Mouse (Mus musculus): ENCODE results near the gene Sh3bp5l. TPM values are rescaled to one million over a fixed set of nuclear protein-coding genes. Genes with fewer than 3 reads are reported as not detected.
A peak's percentile ranks its signal among the peaks of the same experiment; 100 is the strongest.

Sh3bp5l gene
- 56.6 and 56.9 TPM in 2 replicates for polyA plus RNA-seq (2015; fragmentation: Nextera tagmentation; extraction: Ambion mirVana)

DNA sequence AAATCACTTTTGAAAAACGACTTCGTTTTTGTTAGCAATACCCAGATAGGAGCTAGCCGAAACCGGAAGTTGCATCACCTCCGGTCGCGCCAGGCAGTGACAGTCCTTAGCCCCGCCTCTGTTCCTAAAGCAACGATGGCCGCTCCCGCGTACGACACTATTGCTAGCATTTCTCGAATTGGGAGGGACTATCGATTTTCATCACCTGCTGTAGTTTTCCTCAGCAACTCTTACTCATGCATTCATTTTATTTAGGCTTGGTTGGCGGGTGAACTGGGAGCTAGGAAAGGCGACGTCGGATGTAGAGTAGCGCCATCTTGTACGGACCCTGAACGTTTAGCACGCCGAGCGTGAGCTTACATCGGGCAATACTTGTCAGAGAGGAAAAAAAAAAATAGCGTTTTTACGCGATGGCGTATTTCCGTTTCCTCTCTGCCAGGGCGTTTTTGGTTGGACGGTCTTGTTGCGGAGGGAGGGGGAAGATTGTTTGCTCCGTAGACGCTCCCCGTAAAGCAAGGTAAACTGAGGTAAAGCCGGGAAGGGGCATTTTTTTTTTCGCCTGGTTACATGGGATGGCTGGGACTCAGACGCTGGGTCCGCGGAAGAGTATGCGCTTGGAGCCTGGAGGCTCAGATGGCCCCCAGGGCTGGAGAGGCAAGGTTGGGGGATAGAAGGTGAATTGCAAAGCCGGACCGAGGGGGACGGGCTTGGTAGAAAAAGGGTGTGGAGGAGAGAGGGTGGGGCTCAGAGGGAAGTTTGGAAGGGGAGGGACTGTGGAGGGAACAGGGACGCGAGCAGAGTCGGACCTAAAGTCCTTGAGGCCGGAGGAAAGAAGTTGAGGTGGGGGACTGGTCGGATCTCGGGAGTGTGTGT, at the start of gene Sh3bp5l, which contains the start of gene Zfp672:
Gene Sh3bp5l (plus strand): TSS at position 449 of the 873 bp plus-strand sequence.
Gene Zfp672 (minus strand): TSS at position 64 of the 873 bp plus-strand sequence.
- Histone ChIP-seq H3K27ac (ENCODE audit: low read length) (peak within 1 kb of the TSS; percentile 74), H3K4me2 (ENCODE audit: low read length) (peak within 1 kb of the TSS; percentile 99), H3K36me3 (ENCODE audit: control insufficient read depth, insufficient read depth) (peaks cover 13% of the 10 kb centered on the region), H3K4me1 (replicated peaks; ENCODE audit: control insufficient read depth, insufficient read depth, low read length) (peaks cover 34% of the 10 kb centered on the region), H3K9me3 (ENCODE audit: control insufficient read depth, low read length) (no peaks in the 10 kb centered on the region), H3K9ac (replicated peaks; ENCODE audit: low read depth, low read length) (peak within 1 kb of the TSS; percentile 83), H3K4me3 (replicated peaks; ENCODE audit: low read length) (peak within 1 kb of the TSS; percentile 92), H3K27me3 (replicated peaks; ENCODE audit: control insufficient read depth, insufficient read depth, low read length) (no peaks in the 10 kb centered on the region)
- under 1% methylated on average over 52 of the region's 52 CpGs for WGBS
- peak; percentile 96 for ATAC-seq

GRCm38 (mm10) chr11:58281970-58282496, 48.5 kb upstream of the Sh3bp5l start:
- H3K4me1 ChIP-seq (replicated peaks; ENCODE audit: control insufficient read depth, insufficient read depth, low read length) = no peaks in the 10 kb centered on the region
- 86% methylated on average over 13 of the region's 13 CpGs for WGBS
- no peak for ATAC-seq

GRCm38 (mm10) chr11:58282518-58282917, 48.0 kb upstream of the Sh3bp5l start:
- ATAC-seq = no peak
- H3K9ac ChIP-seq (replicated peaks; ENCODE audit: low read depth, low read length) = no peak overlapping the region
- H3K4me1 ChIP-seq (replicated peaks; ENCODE audit: control insufficient read depth, insufficient read depth, low read length) = no peaks in the 10 kb centered on the region
- H3K4me2 ChIP-seq (ENCODE audit: low read length) = no peak overlapping the region
- 87% methylated on average over 5 of the region's 5 CpGs for WGBS
- no peak overlapping the region for H3K27ac ChIP-seq (ENCODE audit: low read length)
- no peaks in the 10 kb centered on the region for H3K36me3 ChIP-seq (ENCODE audit: control insufficient read depth, insufficient read depth)
- H3K4me3 ChIP-seq (replicated peaks; ENCODE audit: low read length) = no peak overlapping the region
- no peaks in the 10 kb centered on the region for H3K27me3 ChIP-seq (replicated peaks; ENCODE audit: control insufficient read depth, insufficient read depth, low read length)
- H3K9me3 ChIP-seq (ENCODE audit: control insufficient read depth, low read length) = no peaks in the 10 kb centered on the region

More at GRCm38 (mm10) chr11:58281970-58282496, 48.5 kb upstream of the Sh3bp5l start:
- no peak overlapping the region for H3K9ac ChIP-seq (replicated peaks; ENCODE audit: low read depth, low read length)
- H3K36me3 ChIP-seq (ENCODE audit: control insufficient read depth, insufficient read depth) = no peaks in the 10 kb centered on the region
- H3K27ac ChIP-seq (ENCODE audit: low read length) = no peak overlapping the region
- no peaks in the 10 kb centered on the region for H3K27me3 ChIP-seq (replicated peaks; ENCODE audit: control insufficient read depth, insufficient read depth, low read length)
- no peaks in the 10 kb centered on the region for H3K9me3 ChIP-seq (ENCODE audit: control insufficient read depth, low read length)
- no peak overlapping the region for H3K4me2 ChIP-seq (ENCODE audit: low read length)
- no peak overlapping the region for H3K4me3 ChIP-seq (replicated peaks; ENCODE audit: low read length)

GRCm38 (mm10) chr11:58289992-58290682, 40.4 kb upstream of the Sh3bp5l start:
- no peak overlapping the region for H3K4me2 ChIP-seq (ENCODE audit: low read length)
- ATAC-seq = no peak
- 80% methylated on average over 9 of the region's 9 CpGs for WGBS
- H3K4me1 ChIP-seq (replicated peaks; ENCODE audit: control insufficient read depth, insufficient read depth, low read length) = no peaks in the 10 kb centered on the region
- H3K36me3 ChIP-seq (ENCODE audit: control insufficient read depth, insufficient read depth) = no peaks in the 10 kb centered on the region
- no peak overlapping the region for H3K27ac ChIP-seq (ENCODE audit: low read length)
- no peaks in the 10 kb centered on the region for H3K27me3 ChIP-seq (replicated peaks; ENCODE audit: control insufficient read depth, insufficient read depth, low read length)
- H3K4me3 ChIP-seq (replicated peaks; ENCODE audit: low read length) = no peak overlapping the region
- no peaks in the 10 kb centered on the region for H3K9me3 ChIP-seq (ENCODE audit: control insufficient read depth, low read length)
- no peak overlapping the region for H3K9ac ChIP-seq (replicated peaks; ENCODE audit: low read depth, low read length)

GRCm38 (mm10) chr11:58290812-58291211, 39.7 kb upstream of the Sh3bp5l start:
- Histone ChIP-seq H3K4me1 (replicated peaks; ENCODE audit: control insufficient read depth, insufficient read depth, low read length) (no peaks in the 10 kb centered on the region), H3K9ac (replicated peaks; ENCODE audit: low read depth, low read length) (no peak overlapping the region), H3K27ac (ENCODE audit: low read length) (no peak overlapping the region), H3K9me3 (ENCODE audit: control insufficient read depth, low read length) (no peaks in the 10 kb centered on the region), H3K4me3 (replicated peaks; ENCODE audit: low read length) (no peak overlapping the region), H3K4me2 (ENCODE audit: low read length) (no peak overlapping the region), H3K27me3 (replicated peaks; ENCODE audit: control insufficient read depth, insufficient read depth, low read length) (no peaks in the 10 kb centered on the region), H3K36me3 (ENCODE audit: control insufficient read depth, insufficient read depth) (no peaks in the 10 kb centered on the region)
- ATAC-seq = no peak
- WGBS = 87% methylated on average over 4 of the region's 4 CpGs

DNA sequence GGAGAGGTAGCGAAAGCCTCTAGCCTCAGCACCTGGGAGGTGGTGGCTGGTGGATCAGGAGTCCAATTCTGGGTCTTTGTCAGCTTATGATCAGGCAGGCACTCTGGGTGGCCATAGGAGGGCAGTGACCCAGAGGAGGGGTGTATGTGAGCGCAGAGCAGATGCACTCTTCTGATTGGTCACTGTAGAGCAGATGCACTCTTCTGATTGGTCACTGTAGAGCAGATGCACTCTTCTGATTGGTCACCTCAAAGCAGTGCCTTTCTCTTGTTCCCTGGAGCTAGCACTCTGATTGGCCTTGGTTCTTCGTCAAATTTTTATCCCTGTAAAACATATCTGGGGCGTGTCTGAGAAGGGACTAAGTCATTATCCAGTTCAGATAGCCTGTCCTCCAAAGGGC, 37.7 kb upstream of the Sh3bp5l start:
- 64% methylated on average over 4 of the region's 4 CpGs for WGBS
- H3K36me3 ChIP-seq (ENCODE audit: control insufficient read depth, insufficient read depth) = no peaks in the 10 kb centered on the region
- no peak overlapping the region for H3K4me3 ChIP-seq (replicated peaks; ENCODE audit: low read length)
- H3K4me2 ChIP-seq (ENCODE audit: low read length) = no peak overlapping the region
- no peaks in the 10 kb centered on the region for H3K4me1 ChIP-seq (replicated peaks; ENCODE audit: control insufficient read depth, insufficient read depth, low read length)
- H3K9ac ChIP-seq (replicated peaks; ENCODE audit: low read depth, low read length) = no peak overlapping the region
- no peak for ATAC-seq
- no peaks in the 10 kb centered on the region for H3K9me3 ChIP-seq (ENCODE audit: control insufficient read depth, low read length)
- no peak overlapping the region for H3K27ac ChIP-seq (ENCODE audit: low read length)
- no peaks in the 10 kb centered on the region for H3K27me3 ChIP-seq (replicated peaks; ENCODE audit: control insufficient read depth, insufficient read depth, low read length)

DNA sequence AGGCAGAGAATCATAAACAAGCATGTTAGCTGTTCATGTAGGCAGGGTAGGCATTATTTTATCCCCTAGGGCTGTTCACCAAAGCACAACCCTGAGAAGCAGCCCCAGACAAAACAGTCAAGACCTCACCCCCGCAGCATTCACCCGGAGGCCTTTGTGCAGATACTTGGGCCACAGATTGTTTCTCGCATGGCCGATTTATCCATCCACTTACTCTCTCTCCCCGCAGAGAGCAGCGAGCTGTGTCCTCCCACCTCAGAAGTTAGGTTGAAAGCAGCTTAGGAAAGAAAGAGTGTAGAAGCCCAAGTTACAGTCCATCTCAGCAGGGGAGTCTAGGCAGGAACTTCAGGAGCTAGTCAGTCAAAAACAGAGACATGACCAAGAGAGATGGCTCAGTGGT, 33.1 kb upstream of the Sh3bp5l start:
- ATAC-seq = no peak
- Histone ChIP-seq H3K27ac (ENCODE audit: low read length) (no peak overlapping the region), H3K4me2 (ENCODE audit: low read length) (no peak overlapping the region), H3K27me3 (replicated peaks; ENCODE audit: control insufficient read depth, insufficient read depth, low read length) (no peaks in the 10 kb centered on the region), H3K4me1 (replicated peaks; ENCODE audit: control insufficient read depth, insufficient read depth, low read length) (no peaks in the 10 kb centered on the region; the same call in 1 of the 2 replicates), H3K36me3 (ENCODE audit: control insufficient read depth, insufficient read depth) (no peaks in the 10 kb centered on the region), H3K4me3 (replicated peaks; ENCODE audit: low read length) (no peak overlapping the region), H3K9ac (replicated peaks; ENCODE audit: low read depth, low read length) (no peak overlapping the region), H3K9me3 (ENCODE audit: control insufficient read depth, low read length) (no peaks in the 10 kb centered on the region)
- 20% methylated on average over 6 of the region's 6 CpGs for WGBS

- no peaks in the 10 kb centered on the region for H3K27me3 ChIP-seq (replicated peaks; ENCODE audit: control insufficient read depth, insufficient read depth, low read length)
- peaks cover 3% of the 10 kb centered on the region for H3K4me1 ChIP-seq (replicated peaks; ENCODE audit: control insufficient read depth, insufficient read depth, low read length)
- 9% methylated on average over 13 of the region's 13 CpGs for WGBS
Measured at GRCm38 (mm10) chr11:58301057-58301456, 29.5 kb upstream of the Sh3bp5l start.

More at GRCm38 (mm10) chr11:58301057-58301456, 29.5 kb upstream of the Sh3bp5l start:
- ATAC-seq = peak; percentile 16
- H3K9me3 ChIP-seq (ENCODE audit: control insufficient read depth, low read length) = no peaks in the 10 kb centered on the region
- peak overlapping the region; percentile 53 for H3K4me2 ChIP-seq (ENCODE audit: low read length)
- peak overlapping the region; percentile 14; the same call in 1 of the 2 replicates for H3K9ac ChIP-seq (replicated peaks; ENCODE audit: low read depth, low read length)
- no peaks in the 10 kb centered on the region for H3K36me3 ChIP-seq (ENCODE audit: control insufficient read depth, insufficient read depth)
- H3K4me3 ChIP-seq (replicated peaks; ENCODE audit: low read length) = peak overlapping the region; percentile 41
- H3K27ac ChIP-seq (ENCODE audit: low read length) = peak overlapping the region; percentile 42

Measured in forebrain, embryonic 16.5 days (tissue).